Mouse (Mus musculus): ENCODE data around the gene Gm3033. TPM values are rescaled to one million over a fixed set of nuclear protein-coding genes. Genes with fewer than 3 reads are reported as not detected.
"Not testable (repeated sequence)": the region's sequence is repeated elsewhere in the genome, so short reads cannot be mapped to it uniquely, and the experiment has no call there.

The Gm3033 gene
- total RNA-seq (2021), result not detected
- long read RNA-seq, experiment 1, result 0 reads
- long read RNA-seq, experiment 2, result 0 reads

DNA sequence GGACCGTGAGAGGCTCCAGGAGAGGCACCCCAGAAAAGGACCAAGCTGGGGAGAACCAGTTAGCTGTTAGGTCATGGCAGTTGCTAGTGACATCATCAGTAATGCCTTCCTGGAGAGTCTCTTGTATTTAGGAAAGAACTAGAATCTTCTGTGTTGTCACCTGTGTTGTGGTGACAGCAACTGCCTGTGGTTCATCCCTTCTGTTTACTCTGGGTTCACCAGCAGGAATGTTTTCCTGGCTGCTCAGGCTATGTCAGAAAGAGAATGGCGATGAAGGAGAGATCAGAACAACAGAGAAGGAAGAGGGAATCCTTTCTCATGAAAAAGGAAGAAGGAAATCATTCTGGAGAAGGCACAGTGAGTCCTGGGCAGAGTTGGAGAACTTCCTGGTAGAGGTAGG is at the start of gene Gm3033:
Gene Gm3033 (plus strand): TSS at position 301 of the 400 bp plus-strand sequence.
- DNase-seq (ENCODE audit: low spot score in 2 of 2), result not testable (repeated sequence)

DNA sequence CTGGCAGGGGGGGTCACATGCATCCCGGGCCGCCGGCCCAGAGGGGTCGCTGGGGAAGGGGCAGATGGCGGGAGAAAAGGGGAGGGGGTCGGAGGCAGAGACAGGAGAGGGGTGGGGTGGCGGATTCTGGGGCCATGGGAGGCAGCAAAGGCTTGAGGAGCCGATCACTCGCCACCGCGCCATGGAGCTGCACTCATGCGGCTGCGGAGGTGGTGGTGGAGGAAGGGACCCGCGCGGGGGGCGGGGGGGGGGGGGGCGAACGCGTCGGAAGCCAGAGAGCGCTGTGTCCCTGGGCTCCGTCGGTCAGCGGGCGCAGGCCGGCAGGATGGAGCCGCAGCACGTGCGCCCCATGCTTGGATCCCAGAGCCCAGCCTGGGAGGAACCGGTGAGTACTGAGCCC is 36.3 kb upstream of the Gm3033 start, which contains the start of gene Gm3002:
Gene Gm3002 (plus strand): TSS at position 301 of the 400 bp plus-strand sequence.
- not testable (repeated sequence) for DNase-seq (ENCODE audit: low spot score in 2 of 2)

DNA sequence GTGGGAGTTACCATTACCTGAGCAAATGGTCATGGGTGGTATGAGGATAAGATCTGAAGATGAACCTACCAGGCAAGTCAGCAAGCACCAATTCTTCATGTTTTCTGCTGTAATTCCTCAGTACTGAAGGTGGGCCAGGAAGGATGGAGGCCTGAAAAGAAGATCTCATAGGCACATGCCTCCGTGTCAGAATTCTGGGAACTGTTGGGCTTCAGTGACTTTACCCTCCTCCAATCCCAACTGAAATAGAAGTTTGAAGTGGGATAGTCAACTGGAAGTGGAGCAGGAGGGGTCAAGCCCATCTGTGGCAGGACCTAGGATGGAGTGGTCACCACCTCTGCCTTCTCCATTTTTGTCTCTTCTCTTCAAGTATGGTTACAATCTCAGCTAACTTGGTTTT is 37.8 kb downstream of the Gm3033 start, which contains the start of gene Gm2916:
Gene Gm2916 (plus strand): TSS at position 301 of the 400 bp plus-strand sequence.
- not testable (repeated sequence) for DNase-seq (ENCODE audit: low spot score in 2 of 2)

Other genes with a start within 250 kb of the Gm3033 start
- gene Gm3012, start 211.7 kb upstream of the Gm3033 start, total RNA-seq (2021), result not detected
- not detected for gene Gm3020, start 194.2 kb upstream of the Gm3033 start, total RNA-seq (2021)
- not detected for gene Gm3043, start 157.5 kb upstream of the Gm3033 start, total RNA-seq (2021)
- not detected for gene Gm3002, start 36.2 kb upstream of the Gm3033 start, total RNA-seq (2021)
- gene Gm2916, start 37.9 kb downstream of the Gm3033 start, total RNA-seq (2021), result not detected
- gene Gm3029, start 85.5 kb downstream of the Gm3033 start, total RNA-seq (2021), result not detected
- not detected for gene Gm3095, start 117.3 kb downstream of the Gm3033 start, total RNA-seq (2021)
- gene Gm3099, start 152.1 kb downstream of the Gm3033 start, total RNA-seq (2021), result not detected
- under 1 TPM in 1 of 2 experiments, not detected in 1; 0.40 TPM for gene Gm5796, start 177.7 kb downstream of the Gm3033 start, total RNA-seq (2021)
- gene Gm3115, start 237.9 kb downstream of the Gm3033 start, total RNA-seq (2021), result not detected

All from adrenal gland, adult 18-20 months (tissue).